Mouse (Mus musculus): ENCODE data around the gene Rufy3. TPM values are rescaled to one million over a fixed set of nuclear protein-coding genes. Genes with fewer than 3 reads are reported as not detected.
A peak's percentile ranks its signal among the peaks of the same experiment; 100 is the strongest.

The Rufy3 gene
- total RNA-seq, 2 experiments from 2014 or later = 184 to 188 TPM

GRCm38 (mm10) chr5:88574829-88575228 lies 10.0 kb downstream of the Rufy3 start:
- DNase-seq (ENCODE audit: low spot score in 2 of 2) = no peak

- peak; percentile 25 to 27 for DNase-seq (ENCODE audit: low spot score in 2 of 2)
These were observed 10.9 kb downstream of the Rufy3 start for GRCm38 (mm10) chr5:88575506-88576338.

- no peak for DNase-seq (ENCODE audit: low spot score in 2 of 2)
These were observed 15.8 kb downstream of the Rufy3 start for GRCm38 (mm10) chr5:88580681-88581080.

DNA sequence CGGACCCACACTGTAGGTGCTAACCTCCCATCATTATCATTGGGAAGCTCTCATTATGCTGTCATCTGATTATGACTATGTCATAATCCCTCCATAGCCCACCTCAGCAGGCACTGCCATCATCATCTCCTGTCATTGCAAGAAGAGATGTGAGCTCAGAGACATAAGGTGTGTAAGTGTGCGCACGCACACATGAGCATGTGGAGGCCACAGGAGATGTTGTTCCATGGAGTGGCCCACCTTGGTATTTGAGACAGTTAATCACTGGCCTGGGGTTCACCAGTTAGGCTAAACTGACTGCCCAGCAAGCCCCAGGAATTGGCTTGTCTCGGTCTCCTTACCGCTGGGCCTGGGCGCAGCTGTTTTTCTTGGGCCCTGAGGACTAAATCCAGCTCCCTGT lies 16.5 kb downstream of the Rufy3 start:
- no peak for DNase-seq (ENCODE audit: low spot score in 2 of 2)

DNA sequence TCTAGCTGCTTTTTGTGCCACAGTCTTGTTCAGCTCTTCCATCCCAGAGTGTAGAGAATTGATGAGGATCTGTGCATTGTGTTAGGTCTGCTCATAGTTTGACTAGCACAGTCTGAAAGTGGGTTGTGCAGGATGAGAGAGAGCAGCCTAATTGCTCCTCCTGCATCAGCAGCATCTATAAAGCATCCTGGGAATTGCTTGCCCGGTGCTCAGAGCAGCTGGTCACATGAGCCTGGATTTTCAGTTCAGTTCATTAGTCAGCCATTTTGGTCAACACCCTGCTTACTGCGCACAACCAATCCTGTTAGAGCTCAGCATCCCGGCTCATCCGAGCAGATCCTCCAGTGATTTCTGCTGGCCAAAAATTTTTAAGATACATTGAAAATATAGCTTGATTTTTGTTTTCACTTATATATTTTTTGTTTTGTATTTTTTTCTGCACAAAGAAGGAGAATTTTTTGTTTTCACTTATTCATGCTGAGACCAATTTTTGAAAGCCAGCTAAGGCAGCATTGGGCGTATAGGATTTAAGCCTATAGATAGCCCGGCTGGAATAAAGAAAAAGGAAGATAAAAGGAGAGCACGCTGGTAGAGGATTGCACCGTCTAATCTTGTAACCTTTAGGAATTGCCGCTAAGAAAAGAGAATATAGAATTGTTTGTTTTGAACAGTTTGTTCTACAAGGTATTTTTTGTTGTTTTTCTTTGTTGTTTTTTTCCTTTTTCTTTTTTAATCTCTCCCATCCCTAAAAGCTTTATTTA lies 18.6 kb downstream of the Rufy3 start:
- peak; percentile 69 to 78 for DNase-seq (ENCODE audit: low spot score in 2 of 2)

GRCm38 (mm10) chr5:88584061-88584460 lies 19.2 kb downstream of the Rufy3 start:
- DNase-seq (ENCODE audit: low spot score in 2 of 2) = peak; percentile 37 to 52

DNA sequence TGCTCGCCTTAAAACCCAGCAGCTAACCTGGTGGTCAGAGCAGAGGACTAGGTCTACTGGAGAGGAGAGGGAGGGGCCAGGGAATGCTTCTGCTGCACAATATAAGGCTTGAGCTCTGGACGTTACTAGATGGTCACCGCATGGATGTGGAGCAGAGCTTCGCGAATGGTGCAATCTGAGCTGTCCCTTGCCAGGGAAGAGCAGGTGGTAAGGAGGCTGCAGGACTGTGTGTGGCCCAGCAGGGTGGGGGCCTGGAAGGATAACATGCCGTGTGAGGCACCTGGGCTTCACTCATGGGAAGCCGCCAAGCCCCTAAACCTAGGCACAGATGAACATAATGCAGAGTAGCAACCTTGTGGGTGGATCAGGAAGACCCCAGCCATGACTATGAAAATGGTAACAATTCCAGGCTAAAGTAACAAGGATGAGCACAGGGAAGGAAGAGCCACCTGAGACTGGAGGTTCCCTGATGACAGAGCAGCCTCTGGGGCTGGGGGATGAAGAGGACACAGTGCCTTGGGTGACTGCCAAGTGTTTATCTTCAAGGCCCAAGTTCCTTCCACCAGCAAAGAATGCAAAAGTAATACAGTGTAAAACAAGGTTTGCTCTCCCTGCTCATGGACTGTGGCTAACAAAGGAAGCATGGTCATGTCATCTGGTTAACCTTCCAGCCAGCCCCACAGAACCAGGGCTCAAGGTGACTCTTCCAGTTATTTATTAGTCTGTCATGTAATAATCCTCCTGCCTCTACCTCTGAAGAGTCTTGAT lies 21.8 kb downstream of the Rufy3 start:
- DNase-seq (ENCODE audit: low spot score in 2 of 2) = no peak

DNA sequence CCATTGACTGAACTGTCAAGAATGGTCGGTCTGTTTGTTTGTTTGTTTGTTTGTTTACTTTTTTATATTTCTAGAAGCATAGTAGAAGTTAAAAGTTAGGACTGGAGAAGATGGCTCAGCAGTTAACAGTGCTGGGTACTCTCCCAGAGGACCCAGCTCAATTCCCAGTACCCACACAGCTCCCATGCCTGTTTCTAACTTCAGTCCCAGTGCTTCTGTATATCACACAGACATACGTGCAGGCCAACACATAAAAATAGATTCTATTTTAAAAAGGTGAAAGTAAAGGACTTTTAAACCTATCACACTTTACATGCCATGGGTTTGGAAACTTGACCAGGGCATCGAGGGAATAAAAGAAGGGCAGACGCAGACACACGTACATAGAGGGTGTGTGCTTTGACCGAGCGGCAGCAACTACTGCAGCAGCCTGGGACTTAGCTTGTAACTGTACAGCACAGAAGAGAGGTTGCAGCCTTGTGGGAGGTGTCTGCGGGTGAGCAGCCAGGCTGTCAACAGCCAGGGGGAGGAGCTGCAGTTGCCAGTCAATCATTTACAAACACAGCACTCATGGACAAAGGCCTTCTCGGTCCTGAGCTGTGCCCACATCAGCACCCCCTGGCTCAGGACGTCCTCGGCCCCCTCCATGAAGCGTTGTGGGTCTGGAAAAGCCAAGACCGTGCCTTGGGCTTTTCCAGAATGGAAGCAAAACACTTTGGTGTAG lies 22.5 kb downstream of the Rufy3 start:
- no peak for DNase-seq (ENCODE audit: low spot score in 2 of 2)

DNA sequence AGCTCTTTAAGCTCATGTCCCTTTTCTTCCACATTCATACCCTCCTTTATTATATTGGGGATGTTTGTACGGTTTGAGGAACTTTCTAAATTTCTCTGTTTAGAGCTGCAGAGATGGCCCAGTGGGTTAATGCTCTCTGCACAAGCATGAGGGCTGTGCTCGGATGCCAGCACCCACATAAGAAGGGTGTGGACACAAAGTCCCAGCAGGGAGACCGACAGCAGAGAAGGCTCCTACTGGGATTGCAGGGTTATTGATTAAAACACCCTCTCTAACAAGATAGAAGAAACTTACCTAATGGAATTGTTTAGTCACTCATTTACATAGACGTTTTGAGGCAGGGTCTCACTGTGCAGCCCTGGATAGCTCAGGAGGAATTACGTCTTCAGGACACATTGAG lies 23.6 kb downstream of the Rufy3 start:
- no peak for DNase-seq (ENCODE audit: low spot score in 2 of 2)

GRCm38 (mm10) chr5:88593421-88594172 lies 28.8 kb downstream of the Rufy3 start:
- no peak for DNase-seq (ENCODE audit: low spot score in 2 of 2)

GRCm38 (mm10) chr5:88594173-88594569 lies 29.3 kb downstream of the Rufy3 start:
- no peak for DNase-seq (ENCODE audit: low spot score in 2 of 2)

GRCm38 (mm10) chr5:88595537-88596455 lies 31.0 kb downstream of the Rufy3 start:
- no peak for DNase-seq (ENCODE audit: low spot score in 2 of 2)

DNA sequence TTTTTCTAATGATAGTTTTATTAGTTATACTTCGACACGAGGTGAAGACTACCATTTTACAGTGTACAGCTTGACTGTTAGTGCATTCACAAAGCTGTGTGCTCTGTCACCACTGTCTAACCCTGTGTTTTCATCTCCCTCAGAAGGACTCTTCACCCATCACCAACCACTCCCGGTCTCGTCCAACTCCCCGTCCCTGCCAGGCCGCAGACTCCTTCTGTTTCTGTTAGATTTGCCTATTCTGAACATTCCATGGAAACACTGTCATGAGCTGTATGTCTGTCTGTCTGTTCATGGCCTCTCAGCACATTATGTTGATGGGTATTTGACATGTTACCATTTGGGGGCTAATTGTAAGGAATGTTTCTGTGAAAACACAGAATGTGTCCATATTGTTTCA lies 34.1 kb downstream of the Rufy3 start:
- no peak for DNase-seq (ENCODE audit: low spot score in 2 of 2)

DNA sequence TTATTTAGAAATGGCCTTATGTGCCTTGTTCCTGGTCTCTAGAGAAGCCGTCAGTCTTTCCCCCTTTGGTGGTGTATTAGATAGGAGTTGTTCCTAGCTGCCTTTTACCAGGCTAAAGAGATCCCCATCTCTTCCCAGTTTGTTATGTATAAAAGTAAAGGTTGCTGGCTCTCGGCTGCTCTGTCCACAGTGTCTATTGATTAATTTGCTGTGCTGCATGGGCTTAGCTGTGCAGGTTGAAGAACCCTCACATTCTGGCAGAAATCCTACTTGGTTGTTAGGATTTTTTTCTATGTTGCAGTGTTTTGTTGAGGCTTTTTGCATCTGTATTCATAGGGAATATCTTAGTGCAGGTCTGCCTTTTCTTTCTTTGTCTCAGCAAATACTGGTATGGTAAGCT lies 37.2 kb downstream of the Rufy3 start:
- DNase-seq (ENCODE audit: low spot score in 2 of 2) = no peak

- no peak for DNase-seq (ENCODE audit: low spot score in 2 of 2)
These were observed 37.9 kb downstream of the Rufy3 start for GRCm38 (mm10) chr5:88602713-88603112.

DNA sequence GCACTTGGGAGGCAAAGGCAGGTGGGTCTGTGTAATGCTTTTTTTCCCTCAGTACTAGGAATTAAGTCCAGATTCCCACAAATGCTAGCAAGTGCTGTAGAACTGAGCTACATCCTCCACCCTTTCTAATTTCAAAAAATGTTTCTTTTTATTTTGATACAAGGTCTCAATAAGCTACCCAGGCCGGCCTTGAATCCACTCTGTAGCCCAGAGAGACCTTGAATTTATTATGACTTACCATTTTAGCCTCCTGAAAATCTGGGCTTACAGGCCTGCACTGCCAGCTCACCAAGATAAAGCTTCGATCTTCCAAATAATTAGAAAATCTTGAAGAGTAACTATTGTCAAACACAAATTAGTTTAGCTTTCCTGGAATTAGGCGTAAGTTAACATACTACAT lies 39.2 kb downstream of the Rufy3 start:
- no peak for DNase-seq (ENCODE audit: low spot score in 2 of 2)

GRCm38 (mm10) chr5:88604641-88605358 lies 40.0 kb downstream of the Rufy3 start:
- no peak for DNase-seq (ENCODE audit: low spot score in 2 of 2)

- peak in 1 of 2 experiments; percentile 21 for DNase-seq (ENCODE audit: low spot score in 2 of 2)
These were observed 49.3 kb downstream of the Rufy3 start for GRCm38 (mm10) chr5:88614129-88614528.

GRCm38 (mm10) chr5:88616988-88617387 lies 52.1 kb downstream of the Rufy3 start:
- no peak for DNase-seq (ENCODE audit: low spot score in 2 of 2)
